Mouse (Mus musculus) limb, embryonic 14.5 days (tissue): ENCODE measurements around the gene Spint2. TPM values are rescaled to one million over a fixed set of nuclear protein-coding genes. Genes with fewer than 3 reads are reported as not detected.

ENCODE experiments used
- ATAC-seq: fragments of 200-750 bp; cut with Nextera tagmentation; 2 replicates; pipeline ENCODE4 v1.8.0; 2017; ENCODE audit warnings: low read depth, moderate number of reproducible peaks, moderate TSS enrichment; ENCODE audit not compliant: low FRiP score
- DNase-seq: peaks from one replicate; pipeline ENCODE4 v3.0.0-alpha.2; 2015; ENCODE audit warnings: low spot score
- H3K27ac ChIP-seq: fragments of 300-500 bp; sonication (generic); replicated peaks from 2 replicates; pipeline ENCODE4 v1.5.1; 2014; ENCODE audit warnings: low read depth, mild to moderate bottlenecking, low read length, moderate library complexity, mixed read lengths
- H3K27me3 ChIP-seq: fragments of 300-500 bp; sonication (generic); 2 replicates; pipeline ENCODE4 v1.6.1; 2014; ENCODE audit warnings: low read length, mixed read lengths; ENCODE audit not compliant: control insufficient read depth, insufficient read depth
- H3K36me3 ChIP-seq: fragments of 300-500 bp; sonication (generic); 2 replicates; pipeline ENCODE4 v1.6.1; 2014; ENCODE audit warnings: mild to moderate bottlenecking, low read length, moderate library complexity, mixed read lengths; ENCODE audit not compliant: control insufficient read depth, insufficient read depth
- H3K4me1 ChIP-seq: fragments of 300-500 bp; sonication (generic); 2 replicates; pipeline ENCODE4 v1.6.1; 2014; ENCODE audit warnings: antibody characterized with exemption, low read length, mixed read lengths; ENCODE audit not compliant: control insufficient read depth, insufficient read depth
- H3K4me2 ChIP-seq: fragments of 300-500 bp; sonication (generic); replicated peaks from 2 replicates; pipeline ENCODE4 v1.6.1; 2014; ENCODE audit warnings: low read depth, mild to moderate bottlenecking, low read length, moderate library complexity; ENCODE audit not compliant: severe bottlenecking
- H3K4me3 ChIP-seq: fragments of 300-500 bp; sonication (generic); replicated peaks from 2 replicates; pipeline ENCODE4 v1.5.1; 2014; ENCODE audit warnings: low read length
- H3K9ac ChIP-seq: fragments of 300-500 bp; sonication (generic); 2 replicates; pipeline ENCODE4 v1.6.1; 2014; ENCODE audit warnings: mild to moderate bottlenecking, low read depth, low read length, moderate library complexity; ENCODE audit not compliant: severe bottlenecking
- H3K9me3 ChIP-seq: fragments of 300-500 bp; sonication (generic); 2 replicates; pipeline ENCODE4 v1.6.1; 2016; ENCODE audit warnings: low read length; ENCODE audit not compliant: control insufficient read depth
- POLR2A ChIP-seq: fragments of 200-500 bp; IDR thresholded peaks from 2 replicates; pipeline ENCODE4 v1.8.0; 2012; ENCODE audit warnings: inconsistent platforms, mild to moderate bottlenecking, moderate library complexity, borderline replicate concordance; ENCODE audit not compliant: insufficient read depth, insufficient read length; ENCODE audit errors: extremely low read depth
- WGBS: fragments of 180-500 bp; shearing (Covaris S2); extraction: QIAGEN DNeasy Blood & Tissue Kit; methylation state at CpG from one replicate; pipeline ENCODE4 v1.1.7; 2014; 5-methylcytosine and 5-hydroxymethylcytosine counted together
- polyA plus RNA-seq, 2 experiments: library from polyadenylated mRNA; depleted of rRNA in 1 of 2; stranded (reverse) in 1 of 2; unstranded in 1 of 2; fragments of >200 nt; fragmentation: Nextera tagmentation in 1 of 2; extraction: Ambion mirVana in 1 of 2; gene quantifications; 2 replicates each; pipeline versions ENCODE4 v1.2.1 to v1.2.3; 2012 to 2014

The Spint2 gene
- polyA plus RNA-seq, 2 experiments = 95.3 to 149 TPM

- no peak for TF ChIP-seq POLR2A
- H3K4me1 ChIP-seq = peaks cover 15% of the 10 kb centered on the region; the same call in 1 of the 2 replicates
- H3K4me3 ChIP-seq = no peak overlapping the region
- H3K36me3 ChIP-seq = no peaks in the 10 kb centered on the region; the same call in 1 of the 2 replicates
- H3K9me3 ChIP-seq = no peaks in the 10 kb centered on the region
- H3K9ac ChIP-seq = no peak overlapping the region
- ATAC-seq (no peak), DNase-seq (no peak)
- WGBS = 81% methylated on average over 4 of the region's 4 CpGs
- H3K4me2 ChIP-seq = no peak overlapping the region
- H3K27me3 ChIP-seq = no peaks in the 10 kb centered on the region
- no peak overlapping the region for H3K27ac ChIP-seq
Measured at GRCm38 (mm10) chr7:29277510-29277909, 4.2 kb downstream of the Spint2 start.

DNA sequence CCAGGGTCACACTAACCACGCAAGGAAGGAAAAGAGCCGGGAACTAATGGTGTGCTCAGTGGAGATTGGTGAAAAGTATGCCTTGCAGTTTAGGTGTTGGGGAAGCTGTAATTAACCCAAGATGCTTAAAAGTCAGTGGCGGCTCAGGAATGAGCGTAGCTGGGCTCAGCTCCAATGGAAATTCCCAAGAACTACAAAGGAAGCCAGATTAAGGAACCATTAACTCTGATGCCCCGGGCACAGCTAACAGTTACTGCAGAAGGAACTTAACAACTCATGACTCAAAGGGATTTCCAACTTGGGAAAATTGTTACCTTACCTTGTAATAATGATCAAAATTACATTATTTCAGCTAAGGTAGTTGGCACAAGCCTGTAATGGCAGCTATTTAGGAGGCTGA is 5.0 kb downstream of the Spint2 start:
- no peak for ATAC-seq
- no peak overlapping the region for H3K27ac ChIP-seq

GRCm38 (mm10) chr7:29271687-29272465 is 9.8 kb downstream of the Spint2 start:
- no peak overlapping the region for H3K4me3 ChIP-seq
- no peaks in the 10 kb centered on the region for H3K27me3 ChIP-seq
- no peak for ATAC-seq
- 55% methylated on average over 8 of the region's 8 CpGs for WGBS
- no peak overlapping the region for H3K9ac ChIP-seq
- no peak for TF ChIP-seq POLR2A
- DNase-seq = no peak
- H3K27ac ChIP-seq = 0 out of 2 replicates have a peak overlapping the region, but pooled peaks have one; percentile 48
- H3K4me1 ChIP-seq = peaks cover 17% of the 10 kb centered on the region
- no peaks in the 10 kb centered on the region for H3K36me3 ChIP-seq
- no peaks in the 10 kb centered on the region for H3K9me3 ChIP-seq
- no peak overlapping the region for H3K4me2 ChIP-seq

More for the DNA sequence above, 5.0 kb downstream of the Spint2 start:
- no peak overlapping the region for H3K4me2 ChIP-seq
- peak; percentile 73 for DNase-seq
- no peak for TF ChIP-seq POLR2A
- H3K9ac ChIP-seq = no peak overlapping the region
- H3K27me3 ChIP-seq = no peaks in the 10 kb centered on the region
- 22% methylated on average over 5 of the region's 5 CpGs for WGBS
- H3K36me3 ChIP-seq = no peaks in the 10 kb centered on the region; the same call in 1 of the 2 replicates
- H3K9me3 ChIP-seq = no peaks in the 10 kb centered on the region
- H3K4me3 ChIP-seq = no peak overlapping the region
- H3K4me1 ChIP-seq = peaks cover 17% of the 10 kb centered on the region

DNA sequence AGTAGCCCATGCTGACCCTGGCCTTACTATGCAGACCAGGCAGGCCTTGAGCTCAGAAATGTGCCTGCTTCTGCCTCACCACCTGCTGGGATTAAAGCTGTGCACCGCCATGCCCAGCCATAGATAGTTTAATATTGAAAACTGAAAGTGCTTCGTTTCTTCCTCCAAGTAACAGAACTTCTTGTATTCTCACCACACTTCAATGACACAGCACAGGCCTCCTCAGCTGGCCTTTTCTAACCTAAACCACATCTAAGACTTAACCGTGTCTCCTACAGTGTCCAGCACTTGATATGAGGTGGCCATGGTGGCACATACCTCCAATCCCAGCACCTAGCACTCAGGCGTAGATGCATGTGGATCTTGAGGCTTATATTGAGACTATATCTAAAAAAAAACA is 11.3 kb downstream of the Spint2 start:
- Histone ChIP-seq H3K9me3 (no peaks in the 10 kb centered on the region), H3K36me3 (no peaks in the 10 kb centered on the region), H3K4me3 (no peak overlapping the region), H3K9ac (no peak overlapping the region), H3K27me3 (no peaks in the 10 kb centered on the region), H3K4me2 (no peak overlapping the region), H3K4me1 (peaks cover 22% of the 10 kb centered on the region), H3K27ac (no peak overlapping the region)
- no peak for TF ChIP-seq POLR2A
- ATAC-seq (no peak), DNase-seq (no peak)
- WGBS = 80% methylated on average over 4 of the region's 4 CpGs

DNA sequence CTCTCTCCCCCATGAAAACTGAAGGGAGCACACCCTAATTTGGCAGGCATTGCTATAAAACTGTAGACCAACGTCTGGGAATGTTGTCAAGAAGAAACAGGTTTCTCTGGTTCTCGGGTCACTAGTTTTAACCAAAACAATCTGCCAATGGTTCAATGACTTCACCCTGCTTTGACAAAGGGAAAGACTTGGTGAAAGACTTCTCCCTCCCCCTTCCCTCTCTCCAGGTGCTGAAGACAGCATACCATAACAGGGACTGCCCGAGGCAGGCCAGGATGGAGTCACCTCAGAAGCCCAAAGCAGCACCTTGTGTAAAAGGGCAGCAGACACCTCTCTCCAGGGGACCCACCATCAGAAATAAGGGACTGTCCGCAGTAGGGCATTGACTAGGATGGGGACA is 14.8 kb downstream of the Spint2 start:
- no peak overlapping the region for H3K4me3 ChIP-seq
- TF ChIP-seq POLR2A = no peak
- 34% methylated on average over 4 of the region's 4 CpGs for WGBS
- peaks cover 15% of the 10 kb centered on the region for H3K4me1 ChIP-seq
- H3K9me3 ChIP-seq = no peaks in the 10 kb centered on the region
- no peak for DNase-seq
- no peak for ATAC-seq
- H3K4me2 ChIP-seq = no peak overlapping the region
- no peak overlapping the region for H3K9ac ChIP-seq
- H3K36me3 ChIP-seq = no peaks in the 10 kb centered on the region
- H3K27ac ChIP-seq = no peak overlapping the region
- no peaks in the 10 kb centered on the region for H3K27me3 ChIP-seq

DNA sequence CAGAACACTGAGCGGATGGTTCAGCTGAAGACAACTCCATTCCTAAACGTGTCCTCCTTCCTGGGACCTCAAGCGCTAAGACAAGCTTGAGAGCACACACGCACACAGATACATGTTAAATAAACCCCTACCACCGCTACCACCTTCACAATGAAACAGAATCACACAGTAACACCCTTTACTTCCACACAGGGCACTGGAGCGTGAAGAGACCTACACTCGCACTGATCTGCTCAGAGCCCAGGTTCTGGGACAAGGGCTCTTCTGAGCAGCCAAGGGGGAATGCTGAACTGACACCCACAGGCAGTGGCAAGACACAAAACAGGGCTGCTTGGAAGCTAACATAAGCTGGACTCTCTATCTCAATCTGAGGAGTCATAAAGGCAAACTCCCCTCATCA is 16.1 kb downstream of the Spint2 start:
- Histone ChIP-seq H3K4me3 (no peak overlapping the region), H3K27me3 (no peaks in the 10 kb centered on the region), H3K9ac (no peak overlapping the region), H3K36me3 (no peaks in the 10 kb centered on the region), H3K4me1 (peaks cover 5% of the 10 kb centered on the region; the same call in 1 of the 2 replicates), H3K27ac (no peak overlapping the region), H3K4me2 (no peak overlapping the region), H3K9me3 (no peaks in the 10 kb centered on the region)
- DNase-seq (no peak), ATAC-seq (no peak)
- TF ChIP-seq POLR2A = no peak
- WGBS = 88% methylated on average over 7 of the region's 7 CpGs
